Mouse (Mus musculus) midbrain, postnatal 0 days (tissue): Measurements from ENCODE around the gene Casq2. TPM values are rescaled to one million over a fixed set of nuclear protein-coding genes. Genes with fewer than 3 reads are reported as not detected.
A peak's percentile ranks its signal among the peaks of the same experiment; 100 is the strongest.

Experiments used
- ATAC-seq: fragments of 200-750 bp; cut with Nextera tagmentation; 2 replicates; pipeline ENCODE4 v1.8.0; 2017; ENCODE audit warnings: moderate number of reproducible peaks, mild to moderate bottlenecking, moderate TSS enrichment, moderate library complexity; ENCODE audit not compliant: low FRiP score
- DNase-seq: peaks from one replicate; pipeline ENCODE4 v3.0.0-alpha.2; 2015; ENCODE audit warnings: low spot score
- H3K27ac ChIP-seq: fragments of 300-500 bp; sonication (generic); 2 replicates; pipeline ENCODE4 v1.5.1; 2014; ENCODE audit warnings: low read depth, mild to moderate bottlenecking, low read length, mixed read lengths
- H3K27me3 ChIP-seq: fragments of 300-500 bp; sonication (generic); 2 replicates; pipeline ENCODE4 v1.6.1; 2014; ENCODE audit warnings: low read length, control low read depth, mixed read lengths; ENCODE audit not compliant: insufficient read depth
- H3K36me3 ChIP-seq: fragments of 300-500 bp; sonication (generic); 2 replicates; pipeline ENCODE4 v1.6.1; 2014; ENCODE audit warnings: low read length, control low read depth, mixed read lengths; ENCODE audit not compliant: insufficient read depth
- H3K4me1 ChIP-seq: fragments of 300-500 bp; sonication (generic); 2 replicates; pipeline ENCODE4 v1.6.1; 2014; ENCODE audit warnings: mild to moderate bottlenecking, control low read depth, antibody characterized with exemption, low read length, mixed read lengths; ENCODE audit not compliant: insufficient read depth
- H3K4me2 ChIP-seq: fragments of 300-500 bp; sonication (generic); 2 replicates; pipeline ENCODE4 v1.6.1; 2014; ENCODE audit warnings: low read depth, mild to moderate bottlenecking, low read length, mixed read lengths; ENCODE audit not compliant: poor library complexity, severe bottlenecking
- H3K4me3 ChIP-seq: fragments of 300-500 bp; sonication (generic); 2 replicates; pipeline ENCODE4 v1.5.1; 2014; ENCODE audit warnings: low read depth, mild to moderate bottlenecking, low read length, moderate library complexity
- H3K9ac ChIP-seq: fragments of 300-500 bp; sonication (generic); replicated peaks from 2 replicates; pipeline ENCODE4 v1.6.1; 2014; ENCODE audit warnings: mild to moderate bottlenecking, low read length, moderate library complexity, mixed read lengths; ENCODE audit not compliant: poor library complexity, severe bottlenecking
- H3K9me3 ChIP-seq: fragments of 300-500 bp; sonication (generic); 2 replicates; pipeline ENCODE4 v1.6.1; 2016; ENCODE audit warnings: low read length, control low read depth
- CTCF ChIP-seq: IDR thresholded peaks from 2 replicates; pipeline ENCODE4 v1.5.1; 2016; ENCODE audit warnings: antibody characterized with exemption, mild to moderate bottlenecking
- WGBS: fragments of 180-500 bp; shearing (Covaris S2); extraction: QIAGEN DNeasy Blood & Tissue Kit; methylation state at CpG from one replicate; pipeline ENCODE4 v1.1.7; 2014; 5-methylcytosine and 5-hydroxymethylcytosine counted together
- polyA plus RNA-seq: library from polyadenylated mRNA; unstranded; fragments of >200 nt; fragmentation: Nextera tagmentation; extraction: Ambion mirVana; gene quantifications from 2 replicates; pipeline ENCODE4 v1.2.1, GENCODE M21; 2015
- total RNA-seq: library from RNA; depleted of rRNA; stranded (reverse); fragments of >200 nt; gene quantifications from 2 replicates; pipeline ENCODE4 v1.2.3, GENCODE M21; 2014

Casq2 gene
- total and polyA plus RNA-seq, 2 experiments from 2014 or later: 0.84 to 0.93 TPM

GRCm38 (mm10) chr3:102099242-102099641 lies 13.0 kb downstream of the Casq2 start:
- H3K27me3 ChIP-seq: no peaks in the 10 kb centered on the region
- TF ChIP-seq CTCF: no peak
- no peak overlapping the region for H3K9ac ChIP-seq
- H3K4me2 ChIP-seq: no peak overlapping the region
- no peaks in the 10 kb centered on the region for H3K9me3 ChIP-seq
- no peak overlapping the region for H3K27ac ChIP-seq
- 66% methylated on average over 8 of the region's 10 CpGs for WGBS
- ATAC-seq (no peak), DNase-seq (no peak)
- H3K4me1 ChIP-seq: no peaks in the 10 kb centered on the region
- H3K36me3 ChIP-seq: no peaks in the 10 kb centered on the region
- H3K4me3 ChIP-seq: no peak overlapping the region

GRCm38 (mm10) chr3:102099793-102100192 lies 13.6 kb downstream of the Casq2 start:
- 88% methylated on average over 3 of the region's 3 CpGs for WGBS
- no peak overlapping the region for H3K9ac ChIP-seq
- ATAC-seq (no peak), DNase-seq (no peak)
- no peak overlapping the region for H3K27ac ChIP-seq
- H3K4me1 ChIP-seq: no peaks in the 10 kb centered on the region
- H3K4me2 ChIP-seq: no peak overlapping the region
- no peaks in the 10 kb centered on the region for H3K9me3 ChIP-seq
- H3K27me3 ChIP-seq: no peaks in the 10 kb centered on the region
- TF ChIP-seq CTCF: no peak
- H3K4me3 ChIP-seq: no peak overlapping the region
- H3K36me3 ChIP-seq: no peaks in the 10 kb centered on the region

GRCm38 (mm10) chr3:102101445-102101844 lies 15.2 kb downstream of the Casq2 start:
- H3K36me3 ChIP-seq: no peaks in the 10 kb centered on the region
- ATAC-seq (no peak), DNase-seq (no peak)
- no peak for TF ChIP-seq CTCF
- WGBS: 91% methylated on average over 4 of the region's 4 CpGs
- no peaks in the 10 kb centered on the region for H3K4me1 ChIP-seq
- H3K27ac ChIP-seq: no peak overlapping the region
- no peak overlapping the region for H3K9ac ChIP-seq
- no peak overlapping the region for H3K4me3 ChIP-seq
- H3K9me3 ChIP-seq: no peaks in the 10 kb centered on the region
- H3K4me2 ChIP-seq: no peak overlapping the region
- no peaks in the 10 kb centered on the region for H3K27me3 ChIP-seq

GRCm38 (mm10) chr3:102103811-102104565 lies 17.8 kb downstream of the Casq2 start:
- DNase-seq: no peak
- H3K4me1 ChIP-seq: no peaks in the 10 kb centered on the region
- no peaks in the 10 kb centered on the region for H3K9me3 ChIP-seq
- WGBS: 81% methylated on average over 9 of the region's 9 CpGs
- H3K36me3 ChIP-seq: no peaks in the 10 kb centered on the region
- no peak overlapping the region for H3K27ac ChIP-seq
- no peaks in the 10 kb centered on the region for H3K27me3 ChIP-seq
- no peak for TF ChIP-seq CTCF
- no peak overlapping the region for H3K4me3 ChIP-seq
- ATAC-seq: no peak
- H3K9ac ChIP-seq: no peak overlapping the region
- no peak overlapping the region for H3K4me2 ChIP-seq

GRCm38 (mm10) chr3:102108201-102108600 lies 22.0 kb downstream of the Casq2 start:
- DNase-seq: peak; percentile 48

GRCm38 (mm10) chr3:102111979-102112599 lies 25.9 kb downstream of the Casq2 start:
- no peak overlapping the region for H3K27ac ChIP-seq
- 70% methylated on average over 7 of the region's 7 CpGs for WGBS
- no peak overlapping the region for H3K4me2 ChIP-seq
- DNase-seq (no peak), ATAC-seq (peak; percentile 66; the same call in 1 of the 2 replicates)
- no peak overlapping the region for H3K9ac ChIP-seq
- no peaks in the 10 kb centered on the region for H3K27me3 ChIP-seq
- H3K36me3 ChIP-seq: no peaks in the 10 kb centered on the region
- H3K9me3 ChIP-seq: no peaks in the 10 kb centered on the region
- no peaks in the 10 kb centered on the region for H3K4me1 ChIP-seq
- no peak for TF ChIP-seq CTCF
- no peak overlapping the region for H3K4me3 ChIP-seq

More at GRCm38 (mm10) chr3:102108201-102108600, 22.0 kb downstream of the Casq2 start:
- H3K4me2 ChIP-seq: no peak overlapping the region
- no peak overlapping the region for H3K9ac ChIP-seq
- H3K4me1 ChIP-seq: no peaks in the 10 kb centered on the region
- no peak overlapping the region for H3K4me3 ChIP-seq
- WGBS: 78% methylated on average over 3 of the region's 3 CpGs
- H3K27me3 ChIP-seq: no peaks in the 10 kb centered on the region
- no peaks in the 10 kb centered on the region for H3K9me3 ChIP-seq
- no peaks in the 10 kb centered on the region for H3K36me3 ChIP-seq
- no peak for TF ChIP-seq CTCF
- no peak overlapping the region for H3K27ac ChIP-seq
- ATAC-seq: no peak
